Mouse (Mus musculus) heart, embryonic 10.5 days (tissue): Measurements from ENCODE around the gene Pcf11. TPM values are rescaled to one million over a fixed set of nuclear protein-coding genes. Genes with fewer than 3 reads are reported as not detected.

Experiments used
- DNase-seq: peaks from one replicate; pipeline ENCODE4 v3.0.0-alpha.2; 2017; ENCODE audit warnings: low spot score
- H3K27ac ChIP-seq: fragments of 300-500 bp; sonication (generic); 2 replicates; pipeline ENCODE4 v1.5.1; 2016; ENCODE audit warnings: mild to moderate bottlenecking
- H3K27me3 ChIP-seq: fragments of 300-500 bp; sonication (generic); 2 replicates; pipeline ENCODE4 v1.6.1; 2016; ENCODE audit warnings: mild to moderate bottlenecking; ENCODE audit not compliant: poor library complexity, insufficient read depth, severe bottlenecking
- H3K36me3 ChIP-seq: fragments of 300-500 bp; sonication (generic); 2 replicates; pipeline ENCODE4 v1.6.1; 2016; ENCODE audit warnings: mild to moderate bottlenecking, moderate library complexity
- H3K4me1 ChIP-seq: fragments of 300-500 bp; sonication (generic); 2 replicates; pipeline ENCODE4 v1.6.1; 2016; ENCODE audit warnings: mild to moderate bottlenecking
- H3K4me3 ChIP-seq: fragments of 300-500 bp; sonication (generic); 2 replicates; pipeline ENCODE4 v1.5.1; 2016; ENCODE audit warnings: mild to moderate bottlenecking, moderate library complexity
- H3K9me3 ChIP-seq: fragments of 300-500 bp; sonication (generic); 2 replicates; pipeline ENCODE4 v1.6.1; 2016; ENCODE audit warnings: mild to moderate bottlenecking, moderate library complexity
- WGBS: fragments of 180-500 bp; shearing (Covaris S2); methylation state at CpG from one replicate; pipeline ENCODE4 v1.1.7; 2016; 5-methylcytosine and 5-hydroxymethylcytosine counted together
- polyA plus RNA-seq: library from polyadenylated mRNA; unstranded; fragments of >200 nt; fragmentation: Nextera tagmentation; extraction: Ambion mirVana; gene quantifications from 2 replicates; pipeline ENCODE4 v1.2.1, GENCODE M21; 2016

The Pcf11 gene
- polyA plus RNA-seq, 1 experiment from 2014 or later, result 19.1 TPM

- no peaks in the 10 kb centered on the region for H3K9me3 ChIP-seq
- H3K4me3 ChIP-seq, result no peak overlapping the region
- no peaks in the 10 kb centered on the region for H3K36me3 ChIP-seq
- H3K27me3 ChIP-seq, result no peaks in the 10 kb centered on the region
- no peak overlapping the region for H3K27ac ChIP-seq
- WGBS, result 83% methylated on average over 3 of the region's 3 CpGs
- 0 out of 2 replicates have a peak, but pooled peaks cover 3% of the 10 kb centered on the region for H3K4me1 ChIP-seq
- DNase-seq, result no peak
Observed at GRCm38 (mm10) chr7:92675131-92675530, 5.4 kb upstream of the Pcf11 start.

- DNase-seq, result peak; percentile 85
Observed at GRCm38 (mm10) chr7:92668791-92669506, 785 bp downstream of the Pcf11 start.

GRCm38 (mm10) chr7:92666274-92666820 lies 3.4 kb downstream of the Pcf11 start:
- no peak for DNase-seq
- Histone ChIP-seq H3K4me1 (peaks cover 15% of the 10 kb centered on the region), H3K27me3 (no peaks in the 10 kb centered on the region), H3K27ac (no peak overlapping the region), H3K9me3 (no peaks in the 10 kb centered on the region), H3K36me3 (peaks cover 28% of the 10 kb centered on the region), H3K4me3 (no peak overlapping the region)
- WGBS, result 77% methylated on average over 7 of the region's 7 CpGs

More at GRCm38 (mm10) chr7:92668791-92669506, 785 bp downstream of the Pcf11 start:
- Histone ChIP-seq H3K36me3 (peaks cover 7% of the 10 kb centered on the region; the same call in 1 of the 2 replicates), H3K27me3 (no peaks in the 10 kb centered on the region), H3K4me1 (peaks cover 15% of the 10 kb centered on the region), H3K4me3 (peak overlapping the region; percentile 79), H3K27ac (peak overlapping the region; percentile 99), H3K9me3 (no peaks in the 10 kb centered on the region)
- WGBS, result 0% methylated on average over 29 of the region's 29 CpGs

- DNase-seq, result no peak
- Histone ChIP-seq H3K36me3 (peaks cover 88% of the 10 kb centered on the region), H3K9me3 (no peaks in the 10 kb centered on the region), H3K4me1 (no peaks in the 10 kb centered on the region), H3K27me3 (no peaks in the 10 kb centered on the region), H3K27ac (no peak overlapping the region), H3K4me3 (no peak overlapping the region)
- WGBS, result 98% methylated on average over 5 of the region's 5 CpGs
Observed at GRCm38 (mm10) chr7:92658050-92658449, 11.7 kb downstream of the Pcf11 start.

DNA sequence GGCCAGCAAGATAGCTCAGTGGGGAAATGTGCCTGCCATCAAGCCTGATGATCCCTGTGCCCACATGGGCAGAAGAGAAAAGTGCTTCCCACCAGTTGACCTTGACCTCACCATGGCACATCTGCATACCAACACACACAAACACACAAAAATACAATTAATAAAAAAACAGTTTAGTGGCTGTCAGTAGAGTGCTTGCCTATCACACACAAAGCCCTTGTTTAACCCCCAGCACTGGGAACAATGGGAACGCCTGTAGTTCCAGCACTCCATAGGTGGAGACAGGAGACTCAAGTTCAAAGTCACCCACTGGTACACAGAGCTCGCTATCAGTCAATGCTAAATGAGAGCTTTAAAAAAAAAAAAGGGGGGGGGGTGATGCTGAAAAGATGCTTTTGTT lies 13.3 kb downstream of the Pcf11 start:
- DNase-seq, result no peak
- Histone ChIP-seq H3K27ac (no peak overlapping the region), H3K27me3 (no peaks in the 10 kb centered on the region), H3K4me3 (no peak overlapping the region), H3K9me3 (no peaks in the 10 kb centered on the region), H3K36me3 (peaks cover 81% of the 10 kb centered on the region), H3K4me1 (no peaks in the 10 kb centered on the region)
- 86% methylated on average over 2 of the region's 2 CpGs for WGBS

DNA sequence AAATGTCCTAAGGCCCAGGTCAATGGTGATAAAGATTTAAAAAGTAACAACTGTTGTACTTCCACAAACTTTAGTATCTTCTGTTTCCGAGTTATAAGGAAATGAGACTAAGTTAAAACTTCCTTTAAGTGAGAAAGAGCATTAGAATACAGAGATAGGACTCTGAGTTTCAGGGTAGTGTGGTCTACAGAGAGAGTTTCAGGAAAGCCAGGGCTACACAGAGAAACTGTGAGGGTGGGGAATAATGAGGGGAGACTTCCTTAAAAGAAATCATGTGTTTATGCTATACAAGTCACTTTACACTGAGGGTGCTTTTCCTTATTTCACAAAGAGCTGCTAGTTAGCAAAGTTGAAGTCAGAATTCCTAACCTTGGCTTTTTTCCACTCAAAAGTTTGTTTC lies 16.4 kb downstream of the Pcf11 start:
- H3K4me3 ChIP-seq, result no peak overlapping the region
- no peaks in the 10 kb centered on the region for H3K4me1 ChIP-seq
- WGBS, result 64% methylated on average over 1 of the region's 1 CpGs
- no peak overlapping the region for H3K27ac ChIP-seq
- no peak for DNase-seq
- no peaks in the 10 kb centered on the region for H3K27me3 ChIP-seq
- peaks cover 66% of the 10 kb centered on the region for H3K36me3 ChIP-seq
- no peaks in the 10 kb centered on the region for H3K9me3 ChIP-seq

DNA sequence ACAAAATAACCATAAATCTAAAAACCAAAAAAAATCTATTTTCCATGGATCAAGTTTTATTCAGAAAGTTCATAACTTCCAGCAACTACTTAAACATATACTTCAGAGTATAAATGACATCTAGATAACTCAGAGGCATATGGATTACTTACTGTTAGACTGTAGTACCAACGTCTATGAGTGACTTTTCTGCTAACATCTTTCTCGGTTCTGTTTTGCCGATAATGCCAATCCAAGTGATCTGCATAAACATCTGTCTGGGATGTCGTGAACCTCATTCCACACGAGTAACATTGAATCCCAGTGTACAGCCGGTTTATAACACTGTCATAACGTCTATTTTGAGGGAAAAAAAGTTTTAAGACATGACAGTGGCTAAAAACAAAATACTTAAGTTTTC lies 21.9 kb downstream of the Pcf11 start:
- Histone ChIP-seq H3K27me3 (no peaks in the 10 kb centered on the region), H3K36me3 (peaks cover 57% of the 10 kb centered on the region)
- 89% methylated on average over 7 of the region's 7 CpGs for WGBS

GRCm38 (mm10) chr7:92642358-92642757 lies 27.4 kb downstream of the Pcf11 start:
- no peak for DNase-seq
- Histone ChIP-seq H3K4me1 (no peaks in the 10 kb centered on the region), H3K36me3 (peaks cover 46% of the 10 kb centered on the region), H3K9me3 (no peaks in the 10 kb centered on the region), H3K4me3 (no peak overlapping the region), H3K27me3 (no peaks in the 10 kb centered on the region), H3K27ac (no peak overlapping the region)

More for the DNA sequence above, 21.9 kb downstream of the Pcf11 start:
- DNase-seq, result no peak
- Histone ChIP-seq H3K4me3 (no peak overlapping the region), H3K9me3 (no peaks in the 10 kb centered on the region), H3K27ac (no peak overlapping the region), H3K4me1 (no peaks in the 10 kb centered on the region)

GRCm38 (mm10) chr7:92638050-92638449 lies 31.7 kb downstream of the Pcf11 start:
- DNase-seq, result no peak
- H3K36me3 ChIP-seq, result peaks cover 18% of the 10 kb centered on the region
- H3K27me3 ChIP-seq, result no peaks in the 10 kb centered on the region
- H3K4me1 ChIP-seq, result peaks cover 6% of the 10 kb centered on the region
- H3K4me3 ChIP-seq, result peak overlapping the region; percentile 89
- no peak overlapping the region for H3K27ac ChIP-seq
- WGBS, result 84% methylated on average over 5 of the region's 5 CpGs
- H3K9me3 ChIP-seq, result no peaks in the 10 kb centered on the region

DNA sequence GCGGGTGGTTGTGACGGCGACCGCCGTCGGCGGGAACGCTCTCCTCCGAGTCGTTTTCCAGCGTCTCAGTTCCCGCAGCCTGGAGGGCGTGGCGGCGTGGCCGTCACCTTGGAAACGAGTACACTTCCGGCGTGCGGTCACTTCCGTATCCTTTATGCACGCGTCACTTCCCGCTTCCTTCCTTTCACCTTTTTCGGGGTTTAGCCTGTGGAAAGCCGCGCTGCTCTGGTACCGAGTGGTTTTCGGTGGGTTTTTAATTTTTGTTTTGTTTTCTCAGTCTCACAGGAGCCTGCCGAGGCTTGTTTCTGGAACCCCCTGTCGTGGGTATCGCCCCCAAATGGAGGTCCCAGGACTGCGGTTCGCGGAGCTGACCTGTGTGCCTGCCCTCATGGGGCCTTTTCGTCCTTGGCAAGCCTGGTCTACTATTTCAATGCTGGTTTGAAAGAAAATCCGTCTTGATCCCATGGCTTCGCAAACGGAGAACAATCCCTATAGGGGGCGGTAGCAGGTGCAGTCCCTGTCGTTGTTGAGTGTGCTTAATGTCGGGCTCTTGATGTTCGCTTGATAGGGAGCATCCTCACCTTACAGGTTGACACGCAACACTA lies 32.6 kb downstream of the Pcf11 start, which contains the start of gene Ankrd42:
Gene Ankrd42 (minus strand): TSS at position 122 of the 605 bp plus-strand sequence.
- under 1% methylated on average over 44 of the region's 44 CpGs for WGBS
- peaks cover 6% of the 10 kb centered on the region for H3K4me1 ChIP-seq
- H3K9me3 ChIP-seq, result no peaks in the 10 kb centered on the region
- H3K4me3 ChIP-seq, result peak within 1 kb of the TSS; percentile 89
- no peaks in the 10 kb centered on the region for H3K27me3 ChIP-seq
- peak within 1 kb of the TSS; percentile 92 for H3K27ac ChIP-seq
- peaks cover 18% of the 10 kb centered on the region for H3K36me3 ChIP-seq
- peak; percentile 95 for DNase-seq

DNA sequence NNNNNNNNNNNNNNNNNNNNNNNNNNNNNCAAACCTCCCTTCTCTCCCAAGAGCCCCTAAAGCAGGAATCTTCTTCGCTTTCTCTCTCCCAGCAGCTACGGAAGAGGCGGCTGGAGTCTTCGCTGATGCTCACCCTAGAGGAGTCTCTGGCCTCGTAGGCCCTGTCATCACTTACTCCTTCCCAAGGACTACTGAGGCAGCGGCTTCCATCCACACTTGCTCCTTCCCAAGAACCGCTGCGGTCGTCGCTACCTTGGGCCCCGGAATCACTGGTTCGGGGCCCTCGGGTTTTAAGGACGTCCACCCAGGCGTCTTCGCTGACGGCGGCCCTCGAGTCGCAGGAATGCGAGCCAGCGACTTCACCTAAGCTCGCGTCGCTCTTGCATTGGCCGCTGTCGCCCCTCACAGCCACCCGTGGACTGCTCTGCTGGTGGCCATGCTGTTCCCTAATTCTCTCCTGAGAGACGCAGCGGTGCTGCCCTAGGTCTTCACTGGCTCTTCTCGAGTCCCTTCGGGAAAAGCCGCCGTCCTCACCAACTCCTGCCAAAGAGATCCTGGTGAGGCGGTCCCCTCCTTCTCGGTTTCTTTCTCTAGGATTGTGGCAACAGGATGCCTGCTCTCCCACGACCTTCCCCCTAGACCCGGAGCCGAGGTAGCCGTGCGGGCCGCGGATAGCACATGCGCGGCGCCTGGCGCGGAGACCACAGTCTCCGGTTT lies 33.3 kb downstream of the Pcf11 start:
- no peaks in the 10 kb centered on the region for H3K9me3 ChIP-seq
- H3K4me3 ChIP-seq, result peak overlapping the region; percentile 89
- no peak for DNase-seq
- H3K27ac ChIP-seq, result peak overlapping the region; percentile 92
- peaks cover 18% of the 10 kb centered on the region for H3K36me3 ChIP-seq
- H3K27me3 ChIP-seq, result no peaks in the 10 kb centered on the region
- peaks cover 6% of the 10 kb centered on the region for H3K4me1 ChIP-seq
- under 1% methylated on average over 49 of the region's 49 CpGs for WGBS

DNA sequence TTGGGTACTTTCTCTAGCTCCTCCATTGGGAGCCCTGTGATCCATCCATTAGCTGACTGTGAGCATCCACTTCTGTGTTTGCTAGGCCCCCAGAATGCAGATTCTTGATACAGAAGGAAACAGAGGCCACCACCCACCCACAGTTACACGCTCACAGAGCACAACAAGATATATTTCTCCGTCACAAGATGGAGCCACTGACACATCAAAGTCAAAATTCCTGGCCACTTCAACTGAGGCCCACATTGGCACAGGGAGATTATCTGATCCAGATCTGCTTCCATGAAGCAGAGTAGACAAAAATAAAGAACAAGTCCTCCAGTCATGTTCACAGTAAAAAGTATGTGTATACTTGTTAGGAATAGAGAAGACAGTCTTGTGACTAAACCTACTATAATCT lies 39.6 kb downstream of the Pcf11 start:
- no peaks in the 10 kb centered on the region for H3K9me3 ChIP-seq
- 50% methylated on average over 2 of the region's 2 CpGs for WGBS
- H3K4me1 ChIP-seq, result no peaks in the 10 kb centered on the region
- no peak overlapping the region for H3K27ac ChIP-seq
- no peak overlapping the region for H3K4me3 ChIP-seq
- DNase-seq, result no peak
- H3K36me3 ChIP-seq, result no peaks in the 10 kb centered on the region
- no peaks in the 10 kb centered on the region for H3K27me3 ChIP-seq

- no peaks in the 10 kb centered on the region for H3K9me3 ChIP-seq
- 52% methylated on average over 2 of the region's 2 CpGs for WGBS
- H3K27ac ChIP-seq, result no peak overlapping the region
- H3K4me3 ChIP-seq, result no peak overlapping the region
- no peak for DNase-seq
- no peaks in the 10 kb centered on the region for H3K4me1 ChIP-seq
- no peaks in the 10 kb centered on the region for H3K27me3 ChIP-seq
- H3K36me3 ChIP-seq, result no peaks in the 10 kb centered on the region
Observed at GRCm38 (mm10) chr7:92624488-92624887, 45.2 kb downstream of the Pcf11 start.
